In genomic region chr6:131298531-131298930, GRCm38 (mm10) we compare ENCODE assay signal across 27 mouse cellular contexts. TPM values are rescaled to one million over a fixed set of nuclear protein-coding genes. Genes with fewer than 3 reads are reported as not detected.
DNase-seq lines count a peak whose midpoint lies in the region; ATAC-seq and TF ChIP-seq lines count a peak whose summit lies in the region.
"Had no signal": no experiment of that assay in that cellular context is flagged by ENCODE, and none has a peak within 500 bp of the region (broad histone marks: within the 10 kb centered on the region; RNA-seq: fewer than 3 reads in every experiment).

No protein-coding gene starts in this region.

- H3K4me1 ChIP-seq in embryonic fibroblast, embryonic 13.5 days (ENCODE audit: control insufficient read depth, insufficient read depth, low read length): peaks cover 4% of the 10 kb centered on the region; the same call in 1 of the 2 replicates
- H3K4me1 ChIP-seq in forebrain, embryonic 14.5 days (ENCODE audit: control insufficient read depth, insufficient read depth, low read length): no peaks in the 10 kb centered on the region
- H3K4me1 ChIP-seq in hindbrain, embryonic 14.5 days (replicated peaks; ENCODE audit: control insufficient read depth, insufficient read depth, low read length): 0 out of 2 replicates have a peak, but pooled peaks cover 4% of the 10 kb centered on the region
- H3K4me1 ChIP-seq: embryonic facial prominence, embryonic 13.5 days; heart, embryonic 15.5 days; hindbrain, embryonic 10.5 days; hindbrain, embryonic 15.5 days had no signal

- TF ChIP-seq CTCF in embryonic fibroblast, embryonic 13.5 days (IDR thresholded peaks at IDR 0.05; ENCODE audit: borderline replicate concordance, insufficient read depth, low read length): no peak

- no peaks in the 10 kb centered on the region for H3K9me3 ChIP-seq in forebrain, embryonic 14.5 days (replicated peaks; ENCODE audit: control insufficient read depth, low read length)
- no peaks in the 10 kb centered on the region for H3K9me3 ChIP-seq in hindbrain, embryonic 14.5 days (ENCODE audit: control insufficient read depth, low read length)
- H3K9me3 ChIP-seq: embryonic facial prominence, embryonic 13.5 days; heart, embryonic 15.5 days; hindbrain, embryonic 10.5 days; hindbrain, embryonic 15.5 days had no signal

- H3K27me3 ChIP-seq in forebrain, embryonic 14.5 days (replicated peaks; ENCODE audit: control insufficient read depth, insufficient read depth, low read length): no peaks in the 10 kb centered on the region
- no peaks in the 10 kb centered on the region for H3K27me3 ChIP-seq in hindbrain, embryonic 14.5 days (ENCODE audit: control insufficient read depth, insufficient read depth, low read length)
- H3K27me3 ChIP-seq: embryonic facial prominence, embryonic 13.5 days; heart, embryonic 15.5 days; hindbrain, embryonic 15.5 days had no signal

- peak overlapping the region; percentile 89 for H3K27ac ChIP-seq in embryonic fibroblast, embryonic 13.5 days (ENCODE audit: insufficient read depth, low read length)
- no peak overlapping the region for H3K27ac ChIP-seq in forebrain, embryonic 14.5 days (ENCODE audit: low read depth, low read length)
- no peak overlapping the region for H3K27ac ChIP-seq in hindbrain, embryonic 14.5 days
- H3K27ac ChIP-seq: embryonic facial prominence, embryonic 13.5 days; gastrocnemius, adult 2 months; heart, adult 2 months; heart, embryonic 15.5 days; hindbrain, embryonic 10.5 days; hindbrain, embryonic 15.5 days had no signal

- peak; percentile 93 for DNase-seq in 3T3-L1 (ENCODE audit: low read depth, low spot score)
- peak; percentile 19 for DNase-seq in Muller cell, postnatal 12 days (ENCODE audit: inconsistent ontology term)
- no peak for DNase-seq in forebrain, embryonic 14.5 days (ENCODE audit: low spot score)
- no peak for DNase-seq in lung, postnatal 10 days
- DNase-seq in lung, adult 18-20 months: no peak
- DNase-seq in hindbrain, embryonic 14.5 days (ENCODE audit: low spot score): no peak
- DNase-seq: adrenal gland, postnatal 10 days; B cell, adult 2 months; cerebellum, adult 11 months; cerebellum, adult 9-10 months; cerebellum, postnatal 25 days; gastrocnemius, adult 2 months; gastrocnemius, postnatal 25 days; heart, adult 2 months; heart, postnatal 14 days; kidney, adult 8-10 months had no signal

- TF ChIP-seq POLR2A in embryonic fibroblast, embryonic 13.5 days (IDR thresholded peaks at IDR 0.05; ENCODE audit: low read depth, low read length): no peak

- H3K36me3 ChIP-seq in forebrain, embryonic 14.5 days (ENCODE audit: control insufficient read depth, insufficient read depth, low read length): no peaks in the 10 kb centered on the region
- H3K36me3 ChIP-seq in hindbrain, embryonic 14.5 days (replicated peaks; ENCODE audit: control insufficient read depth, insufficient read depth): no peaks in the 10 kb centered on the region
- H3K36me3 ChIP-seq: embryonic facial prominence, embryonic 13.5 days; heart, embryonic 15.5 days; hindbrain, embryonic 10.5 days; hindbrain, embryonic 15.5 days had no signal

- ATAC-seq in megakaryocyte, adult 5-6 weeks (ENCODE audit: poor library complexity, severe bottlenecking): peak; percentile 34; the same call in 1 of the 2 replicates
- ATAC-seq in forebrain, embryonic 14.5 days: no peak
- no peak for ATAC-seq in hindbrain, embryonic 14.5 days (ENCODE audit: low FRiP score)
- ATAC-seq: forebrain, embryonic 16.5 days; inflammation-experienced regulatory T-cells, adult 6 months; intestine, postnatal 0 days had no signal

- no peak overlapping the region for H3K9ac ChIP-seq in forebrain, embryonic 14.5 days (ENCODE audit: low read length)
- H3K9ac ChIP-seq in hindbrain, embryonic 14.5 days: no peak overlapping the region
- H3K9ac ChIP-seq: embryonic facial prominence, embryonic 13.5 days; heart, embryonic 15.5 days; hindbrain, embryonic 15.5 days had no signal

- H3K4me3 ChIP-seq in embryonic fibroblast, embryonic 13.5 days (ENCODE audit: insufficient read depth, low read length): no peak overlapping the region
- no peak overlapping the region for H3K4me3 ChIP-seq in forebrain, embryonic 14.5 days (ENCODE audit: low read depth, low read length)
- no peak overlapping the region for H3K4me3 ChIP-seq in hindbrain, embryonic 14.5 days (replicated peaks; ENCODE audit: low read length)
- H3K4me3 ChIP-seq: embryonic facial prominence, embryonic 13.5 days; gastrocnemius, adult 2 months; heart, adult 2 months; heart, embryonic 15.5 days; hindbrain, embryonic 10.5 days; hindbrain, embryonic 15.5 days had no signal

- H3K4me2 ChIP-seq in forebrain, embryonic 14.5 days (ENCODE audit: low read length): no peak overlapping the region
- H3K4me2 ChIP-seq in hindbrain, embryonic 14.5 days (replicated peaks): no peak overlapping the region
- H3K4me2 ChIP-seq: embryonic facial prominence, embryonic 13.5 days; heart, embryonic 11.5 days; heart, embryonic 15.5 days; hindbrain, embryonic 15.5 days had no signal

RNA-seq across cellular contexts. Expression of gene Magohb, which starts 5.5 kb away (rescaled TPM):
- polyA plus RNA-seq in embryonic fibroblast, embryonic 13.5 days (2011; ENCODE audit: insufficient read length, low read depth, missing spikeins): 45.3 and 46.1 TPM in 2 replicates
- 67.9 and 68.0 TPM in 2 replicates for total RNA-seq in megakaryocyte, adult 5-6 weeks (2015)
- 36.5 and 53.5 TPM in 2 replicates for total RNA-seq in megakaryocyte, adult 5-6 weeks (2017)
- polyA plus RNA-seq in forebrain, embryonic 14.5 days (2014; fragmentation: Nextera tagmentation; extraction: Ambion mirVana): 50.3 and 60.6 TPM in 2 replicates
- polyA plus RNA-seq in hindbrain, embryonic 14.5 days (2014; fragmentation: Nextera tagmentation; extraction: Ambion mirVana): 35.0 and 40.3 TPM in 2 replicates

RNA-seq across cellular contexts. Expression of gene Klra2, which starts 51.4 kb away (rescaled TPM):
- polyA plus RNA-seq in embryonic fibroblast, embryonic 13.5 days (2011; ENCODE audit: insufficient read length, low read depth, missing spikeins): 0.73 TPM in 1 of 2 replicates, not detected in the other
- total RNA-seq in megakaryocyte, adult 5-6 weeks (2015): 105 and 120 TPM in 2 replicates
- 91.9 and 106 TPM in 2 replicates for total RNA-seq in megakaryocyte, adult 5-6 weeks (2017)
- polyA plus RNA-seq in forebrain, embryonic 14.5 days (2014; fragmentation: Nextera tagmentation; extraction: Ambion mirVana): not detected in 2 replicates
- polyA plus RNA-seq in hindbrain, embryonic 14.5 days (2014; fragmentation: Nextera tagmentation; extraction: Ambion mirVana): 0.11 TPM in 1 of 2 replicates, not detected in the other
- total RNA-seq: gastrocnemius, adult 2 months; gastrocnemius, postnatal 25 days had no signal
- polyA plus RNA-seq: embryonic facial prominence, embryonic 13.5 days; forebrain, embryonic 11.5 days; forebrain, embryonic 16.5 days; heart, embryonic 11.5 days; hindbrain, embryonic 10.5 days had no signal

RNA-seq across cellular contexts. Expression of gene Styk1, which starts 54.9 kb away (rescaled TPM):
- 11.3 and 26.4 TPM in 2 replicates for polyA plus RNA-seq in embryonic fibroblast, embryonic 13.5 days (2011; ENCODE audit: insufficient read length, low read depth, missing spikeins)
- total RNA-seq in megakaryocyte, adult 5-6 weeks (2015): 0.59 and 1.7 TPM in 2 replicates
- total RNA-seq in megakaryocyte, adult 5-6 weeks (2017): 1.1 and 1.3 TPM in 2 replicates
- polyA plus RNA-seq in forebrain, embryonic 14.5 days (2014; fragmentation: Nextera tagmentation; extraction: Ambion mirVana): 2.5 and 4.8 TPM in 2 replicates
- polyA plus RNA-seq in hindbrain, embryonic 14.5 days (2014; fragmentation: Nextera tagmentation; extraction: Ambion mirVana): 4.3 and 4.9 TPM in 2 replicates
- polyA plus RNA-seq: inflammation-experienced regulatory T-cells, adult 6 months had no signal

Comparison
In these comparisons a context has a peak if more than half of its experiments do, and no peak if none do; other contexts are left out.
1. DNase-seq: peak in 3T3-L1 (single experiment) and Muller cell, postnatal 12 days (single experiment); none in forebrain, embryonic 14.5 days (single experiment), lung, postnatal 10 days (single experiment), lung, adult 18-20 months (0 of 2) and hindbrain, embryonic 14.5 days (single experiment).